Mouse (Mus musculus): ENCODE results near the gene Clnk.

GRCm38 (mm10) chr5:38791116-38791515, 85.5 kb downstream of the Clnk start:
- TF ChIP-seq CTCF (IDR thresholded peaks at IDR 0.05; ENCODE audit: extremely low read depth, insufficient read depth, low read length), result no peak
- TF ChIP-seq POLR2A (IDR thresholded peaks at IDR 0.05; ENCODE audit: extremely low read depth, insufficient read depth, low read length), result no peak

Measured in cortical plate, adult 2 months (tissue).